Mouse (Mus musculus): Measurements from ENCODE around the gene Clstn1.

Gene Clstn1

GRCm38 (mm10) chr4:149586044-149586782 lies at the start of gene Clstn1:
Gene Clstn1, plus strand, starts transcription at chr4:149586468.
- DNase-seq (ENCODE audit: low read depth, low spot score) = no peak

- DNase-seq (ENCODE audit: low read depth, low spot score) = no peak
Measured at GRCm38 (mm10) chr4:149539441-149539840, 46.8 kb upstream of the Clstn1 start.

GRCm38 (mm10) chr4:149541935-149542334 lies 44.3 kb upstream of the Clstn1 start:
- no peak for DNase-seq (ENCODE audit: low read depth, low spot score)

GRCm38 (mm10) chr4:149542431-149542830 lies 43.8 kb upstream of the Clstn1 start:
- no peak for DNase-seq (ENCODE audit: low read depth, low spot score)

GRCm38 (mm10) chr4:149542927-149543553 lies 43.2 kb upstream of the Clstn1 start:
- DNase-seq (ENCODE audit: low read depth, low spot score) = no peak

- DNase-seq (ENCODE audit: low read depth, low spot score) = no peak
Measured at GRCm38 (mm10) chr4:149544892-149545291, 41.4 kb upstream of the Clstn1 start.

GRCm38 (mm10) chr4:149546797-149547444 lies 39.3 kb upstream of the Clstn1 start:
- no peak for DNase-seq (ENCODE audit: low read depth, low spot score)

GRCm38 (mm10) chr4:149547523-149547922 lies 38.7 kb upstream of the Clstn1 start:
- DNase-seq (ENCODE audit: low read depth, low spot score) = no peak

- DNase-seq (ENCODE audit: low read depth, low spot score) = peak; percentile 89
Measured at GRCm38 (mm10) chr4:149549221-149549925, 36.9 kb upstream of the Clstn1 start.

- no peak for DNase-seq (ENCODE audit: low read depth, low spot score)
Measured at GRCm38 (mm10) chr4:149550866-149551265, 35.4 kb upstream of the Clstn1 start.

GRCm38 (mm10) chr4:149551696-149552095 lies 34.6 kb upstream of the Clstn1 start:
- no peak for DNase-seq (ENCODE audit: low read depth, low spot score)

- no peak for DNase-seq (ENCODE audit: low read depth, low spot score)
Measured at GRCm38 (mm10) chr4:149553834-149554233, 32.4 kb upstream of the Clstn1 start.

- peak; percentile 96 for DNase-seq (ENCODE audit: low read depth, low spot score)
Measured at GRCm38 (mm10) chr4:149556111-149556510, 30.2 kb upstream of the Clstn1 start.

GRCm38 (mm10) chr4:149557905-149558304 lies 28.4 kb upstream of the Clstn1 start:
- no peak for DNase-seq (ENCODE audit: low read depth, low spot score)

GRCm38 (mm10) chr4:149558389-149558788 lies 27.9 kb upstream of the Clstn1 start:
- DNase-seq (ENCODE audit: low read depth, low spot score) = no peak

- peak; percentile 58 for DNase-seq (ENCODE audit: low read depth, low spot score)
Measured at GRCm38 (mm10) chr4:149561392-149561791, 24.9 kb upstream of the Clstn1 start.

- DNase-seq (ENCODE audit: low read depth, low spot score) = peak; percentile 92
Measured at GRCm38 (mm10) chr4:149561986-149562904, 24.0 kb upstream of the Clstn1 start.

GRCm38 (mm10) chr4:149562905-149563347 lies 23.3 kb upstream of the Clstn1 start:
- DNase-seq (ENCODE audit: low read depth, low spot score) = peak; percentile 68

GRCm38 (mm10) chr4:149563941-149564361 lies 22.3 kb upstream of the Clstn1 start:
- DNase-seq (ENCODE audit: low read depth, low spot score) = no peak

- peak; percentile 90 for DNase-seq (ENCODE audit: low read depth, low spot score)
Measured at GRCm38 (mm10) chr4:149564452-149565407, 21.5 kb upstream of the Clstn1 start.
